In the genomic region with DNA sequence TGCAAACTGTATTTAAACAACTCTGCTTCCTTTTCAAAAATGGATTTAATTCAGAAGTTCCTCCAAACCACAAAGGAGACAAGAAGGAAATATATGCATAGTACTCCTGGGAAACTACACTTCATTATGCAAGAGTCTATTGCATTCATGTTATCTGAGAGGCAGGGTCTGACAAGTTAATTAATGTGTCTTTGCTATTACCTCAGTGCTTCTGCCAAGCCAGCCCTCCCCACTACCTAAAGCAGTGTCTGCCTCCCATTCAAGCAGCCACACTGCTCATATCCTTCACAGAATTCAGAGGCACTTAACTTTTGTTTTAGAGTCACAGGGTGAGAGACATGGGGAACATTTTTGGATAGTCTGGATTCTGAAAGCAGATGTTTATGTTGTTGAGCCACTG, we compare ENCODE assay signal across 21 mouse cellular contexts. TPM values are rescaled to one million over a fixed set of nuclear protein-coding genes. Genes with fewer than 3 reads are reported as not detected.
DNase-seq lines count a peak whose midpoint lies in the region; ATAC-seq and TF ChIP-seq lines count a peak whose summit lies in the region.
"Had no signal": no experiment of that assay in that cellular context is flagged by ENCODE, and none has a peak within 500 bp of the region (broad histone marks: within the 10 kb centered on the region; RNA-seq: fewer than 3 reads in every experiment).

No protein-coding gene starts in this region.

- peak; percentile 76 for ATAC-seq in hindbrain, embryonic 11.5 days (ENCODE audit: low FRiP score)
- peak; percentile 65; the same call in 1 of the 2 replicates for ATAC-seq in forebrain, embryonic 12.5 days (ENCODE audit: low FRiP score)
- ATAC-seq in hindbrain, embryonic 14.5 days (ENCODE audit: low FRiP score) = peak; percentile 76; the same call in 1 of the 2 replicates
- no peak for ATAC-seq in midbrain, postnatal 0 days (ENCODE audit: low FRiP score)

- H3K27ac ChIP-seq in hindbrain, embryonic 11.5 days (ENCODE audit: low read depth, low read length) = no peak overlapping the region
- no peak overlapping the region for H3K27ac ChIP-seq in hindbrain, embryonic 10.5 days
- H3K27ac ChIP-seq in forebrain, embryonic 12.5 days = no peak overlapping the region
- no peak overlapping the region for H3K27ac ChIP-seq in hindbrain, embryonic 14.5 days
- no peak overlapping the region for H3K27ac ChIP-seq in midbrain, postnatal 0 days (ENCODE audit: low read depth, low read length)
- H3K27ac ChIP-seq: embryonic facial prominence, embryonic 15.5 days; heart, adult 2 months; limb, embryonic 12.5 days; liver, embryonic 13.5 days; lung, embryonic 15.5 days had no signal

- H3K4me3 ChIP-seq in hindbrain, embryonic 11.5 days (ENCODE audit: low read depth, low read length) = no peak overlapping the region
- H3K4me3 ChIP-seq in hindbrain, embryonic 10.5 days = no peak overlapping the region
- no peak overlapping the region for H3K4me3 ChIP-seq in forebrain, embryonic 12.5 days (replicated peaks)
- H3K4me3 ChIP-seq in hindbrain, embryonic 14.5 days (replicated peaks; ENCODE audit: low read length) = no peak overlapping the region
- no peak overlapping the region for H3K4me3 ChIP-seq in midbrain, postnatal 0 days (ENCODE audit: low read depth, low read length)
- H3K4me3 ChIP-seq: embryonic facial prominence, embryonic 15.5 days; heart, adult 2 months; limb, embryonic 12.5 days; liver, embryonic 13.5 days; lung, embryonic 15.5 days; myocyte had no signal

- no peak for TF ChIP-seq CTCF in midbrain, postnatal 0 days (IDR thresholded peaks at IDR 0.05)

- no peak overlapping the region for H3K4me2 ChIP-seq in hindbrain, embryonic 11.5 days (replicated peaks; ENCODE audit: low read depth, low read length)
- H3K4me2 ChIP-seq in forebrain, embryonic 12.5 days = no peak overlapping the region
- H3K4me2 ChIP-seq in hindbrain, embryonic 14.5 days (replicated peaks) = no peak overlapping the region
- no peak overlapping the region for H3K4me2 ChIP-seq in midbrain, postnatal 0 days (ENCODE audit: low read depth, low read length, poor library complexity, severe bottlenecking)
- H3K4me2 ChIP-seq: embryonic facial prominence, embryonic 15.5 days; limb, embryonic 12.5 days; liver, embryonic 13.5 days; lung, embryonic 15.5 days had no signal

- H3K9ac ChIP-seq in hindbrain, embryonic 11.5 days (ENCODE audit: low read depth, low read length) = no peak overlapping the region
- H3K9ac ChIP-seq in forebrain, embryonic 12.5 days = no peak overlapping the region
- no peak overlapping the region for H3K9ac ChIP-seq in hindbrain, embryonic 14.5 days
- H3K9ac ChIP-seq in midbrain, postnatal 0 days (replicated peaks; ENCODE audit: low read length, poor library complexity, severe bottlenecking) = no peak overlapping the region
- H3K9ac ChIP-seq: embryonic facial prominence, embryonic 15.5 days; limb, embryonic 12.5 days; liver, embryonic 13.5 days; lung, embryonic 15.5 days had no signal

- no peaks in the 10 kb centered on the region for H3K4me1 ChIP-seq in hindbrain, embryonic 11.5 days (replicated peaks; ENCODE audit: control insufficient read depth, insufficient read depth, low read length)
- H3K4me1 ChIP-seq in hindbrain, embryonic 10.5 days (replicated peaks) = no peaks in the 10 kb centered on the region
- H3K4me1 ChIP-seq in forebrain, embryonic 12.5 days = no peaks in the 10 kb centered on the region
- H3K4me1 ChIP-seq in hindbrain, embryonic 14.5 days (replicated peaks; ENCODE audit: control insufficient read depth, insufficient read depth, low read length) = no peaks in the 10 kb centered on the region
- H3K4me1 ChIP-seq in midbrain, postnatal 0 days (ENCODE audit: insufficient read depth, low read length) = no peaks in the 10 kb centered on the region
- H3K4me1 ChIP-seq: embryonic facial prominence, embryonic 15.5 days; limb, embryonic 12.5 days; liver, embryonic 13.5 days; lung, embryonic 15.5 days had no signal

- no peaks in the 10 kb centered on the region for H3K27me3 ChIP-seq in hindbrain, embryonic 11.5 days (ENCODE audit: control insufficient read depth, insufficient read depth, low read length)
- H3K27me3 ChIP-seq in hindbrain, embryonic 10.5 days (ENCODE audit: insufficient read depth, poor library complexity, severe bottlenecking) = no peaks in the 10 kb centered on the region
- no peaks in the 10 kb centered on the region for H3K27me3 ChIP-seq in forebrain, embryonic 12.5 days
- H3K27me3 ChIP-seq in hindbrain, embryonic 14.5 days (ENCODE audit: control insufficient read depth, insufficient read depth, low read length) = no peaks in the 10 kb centered on the region
- no peaks in the 10 kb centered on the region for H3K27me3 ChIP-seq in midbrain, postnatal 0 days (ENCODE audit: insufficient read depth, low read length)
- H3K27me3 ChIP-seq: CH12.LX; embryonic facial prominence, embryonic 15.5 days; limb, embryonic 12.5 days; liver, embryonic 13.5 days; lung, embryonic 15.5 days had no signal

- H3K9me3 ChIP-seq in hindbrain, embryonic 11.5 days (ENCODE audit: control insufficient read depth, low read length) = no peaks in the 10 kb centered on the region
- H3K9me3 ChIP-seq in hindbrain, embryonic 10.5 days = 0 out of 2 replicates have a peak, but pooled peaks cover 5% of the 10 kb centered on the region
- H3K9me3 ChIP-seq in forebrain, embryonic 12.5 days = no peaks in the 10 kb centered on the region
- H3K9me3 ChIP-seq in hindbrain, embryonic 14.5 days (ENCODE audit: control insufficient read depth, low read length) = peaks cover 13% of the 10 kb centered on the region; the same call in 1 of the 2 replicates
- 0 out of 2 replicates have a peak, but pooled peaks cover 3% of the 10 kb centered on the region for H3K9me3 ChIP-seq in midbrain, postnatal 0 days (ENCODE audit: low read length)
- H3K9me3 ChIP-seq: liver, embryonic 13.5 days; lung, embryonic 15.5 days had no signal

- DNase-seq in hindbrain, embryonic 11.5 days (ENCODE audit: low spot score) = peak; percentile 7
- no peak for DNase-seq in hindbrain, embryonic 10.5 days (ENCODE audit: low spot score)
- DNase-seq in hindbrain, embryonic 14.5 days (ENCODE audit: low spot score) = peak; percentile 39
- peak; percentile 9 for DNase-seq in midbrain, postnatal 0 days (ENCODE audit: low spot score)
- no peak for DNase-seq in right cerebral cortex, postnatal 36 days (ENCODE audit: low spot score in 2 of 2)
- DNase-seq in thymus, postnatal 14 days = no peak
- DNase-seq: adrenal gland, adult 2 months; cerebellum, adult 11-12 months; gastrocnemius, postnatal 10 days; heart, adult 2 months; kidney, adult 18-20 months; kidney, postnatal 14 days; liver, embryonic 13.5 days; right cerebral cortex, postnatal 14 days; thymus, postnatal 36 days had no signal

- H3K36me3 ChIP-seq in hindbrain, embryonic 11.5 days (ENCODE audit: control insufficient read depth, insufficient read depth, low read length) = no peaks in the 10 kb centered on the region
- no peaks in the 10 kb centered on the region for H3K36me3 ChIP-seq in hindbrain, embryonic 10.5 days
- no peaks in the 10 kb centered on the region for H3K36me3 ChIP-seq in forebrain, embryonic 12.5 days (replicated peaks)
- H3K36me3 ChIP-seq in hindbrain, embryonic 14.5 days (replicated peaks; ENCODE audit: control insufficient read depth, insufficient read depth) = no peaks in the 10 kb centered on the region
- H3K36me3 ChIP-seq in midbrain, postnatal 0 days (ENCODE audit: insufficient read depth, low read length) = no peaks in the 10 kb centered on the region
- H3K36me3 ChIP-seq: embryonic facial prominence, embryonic 15.5 days; limb, embryonic 12.5 days; liver, embryonic 13.5 days; lung, embryonic 15.5 days had no signal

RNA-seq across cellular contexts. Expression of a gene that starts 58.6 kb away (rescaled TPM):
- 23.4 and 29.0 TPM in 2 replicates for polyA plus RNA-seq in hindbrain, embryonic 11.5 days (2014; fragmentation: Nextera tagmentation; extraction: Ambion mirVana)
- 17.2 and 19.5 TPM in 2 replicates for polyA plus RNA-seq in hindbrain, embryonic 10.5 days (2016; fragmentation: Nextera tagmentation; extraction: Ambion mirVana)
- 27.4 and 28.4 TPM in 2 replicates for polyA plus RNA-seq in forebrain, embryonic 12.5 days (2016; fragmentation: Nextera tagmentation; extraction: Ambion mirVana)
- polyA plus RNA-seq in hindbrain, embryonic 14.5 days (2014; fragmentation: Nextera tagmentation; extraction: Ambion mirVana) = 49.6 and 51.6 TPM in 2 replicates
- total RNA-seq in midbrain, postnatal 0 days (2014; rRNA removed) = 54.4 and 65.9 TPM in 2 replicates
- polyA plus RNA-seq in midbrain, postnatal 0 days (2015; fragmentation: Nextera tagmentation; extraction: Ambion mirVana) = 49.7 and 51.7 TPM in 2 replicates

Comparison
In these comparisons a context has a peak if more than half of its experiments do, and no peak if none do; other contexts are left out.
1. DNase-seq: peak in hindbrain, embryonic 11.5 days (single experiment), hindbrain, embryonic 14.5 days (single experiment) and midbrain, postnatal 0 days (single experiment); none in hindbrain, embryonic 10.5 days (single experiment), right cerebral cortex, postnatal 36 days (0 of 2) and thymus, postnatal 14 days (single experiment).